Mouse (Mus musculus) kidney, postnatal 25 days (tissue): Measurements from ENCODE around the gene Yy1.
A peak's percentile ranks its signal among the peaks of the same experiment; 100 is the strongest.

Experiments
- DNase-seq, 2 experiments: peaks; one replicate each; pipeline ENCODE4 v3.0.0; 2021; ENCODE audit warnings: mixed read lengths in 2 of 2

Yy1 gene

DNA sequence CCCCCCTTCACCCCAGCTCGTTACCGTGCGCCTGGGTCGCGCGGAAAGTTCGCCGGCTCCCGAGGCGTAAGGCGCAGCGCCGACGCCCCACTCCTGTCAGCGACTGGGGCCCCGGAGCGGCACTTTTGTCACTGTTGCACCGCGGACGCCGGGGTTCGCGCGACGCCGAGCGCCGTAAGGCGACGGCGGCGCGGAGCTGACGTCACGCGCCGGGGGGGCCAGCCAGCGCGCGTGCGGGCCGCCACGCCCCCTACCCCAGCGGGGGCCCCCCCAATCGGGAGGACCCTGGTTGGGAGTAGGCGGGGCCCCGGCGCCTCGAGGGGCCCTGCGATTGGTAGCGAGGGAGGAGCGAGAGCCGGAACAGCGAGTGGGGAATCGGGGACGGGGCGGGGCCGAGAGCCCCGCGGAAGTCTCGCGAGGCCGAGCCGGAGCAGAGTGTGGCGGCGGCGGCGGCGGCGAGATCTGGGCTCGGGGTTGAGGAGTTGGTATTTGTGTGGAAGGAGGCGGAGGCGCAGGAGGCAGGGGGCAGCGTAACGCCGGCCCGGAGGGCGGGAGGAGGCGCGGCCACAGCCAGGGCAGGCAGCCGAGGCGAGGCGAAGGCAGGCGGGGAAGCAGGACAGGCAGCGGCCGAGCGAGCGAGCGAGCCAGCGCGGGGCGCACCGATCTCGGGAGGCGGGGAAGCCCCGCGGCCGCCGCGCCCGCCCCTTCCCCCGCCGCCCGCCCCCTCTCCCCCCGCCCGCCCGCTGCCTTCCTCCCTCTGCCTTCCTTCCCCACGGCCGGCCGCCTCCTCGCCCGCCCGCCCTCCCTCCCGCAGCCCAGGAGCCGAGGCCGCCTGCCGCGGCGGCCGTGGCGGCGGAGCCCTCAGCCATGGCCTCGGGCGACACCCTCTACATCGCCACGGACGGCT, at the start of gene Yy1:
Yy1 (plus strand) TSS at position 428 of the 907 bp plus-strand sequence.
- DNase-seq, result peak; percentile 98 to 100

DNA sequence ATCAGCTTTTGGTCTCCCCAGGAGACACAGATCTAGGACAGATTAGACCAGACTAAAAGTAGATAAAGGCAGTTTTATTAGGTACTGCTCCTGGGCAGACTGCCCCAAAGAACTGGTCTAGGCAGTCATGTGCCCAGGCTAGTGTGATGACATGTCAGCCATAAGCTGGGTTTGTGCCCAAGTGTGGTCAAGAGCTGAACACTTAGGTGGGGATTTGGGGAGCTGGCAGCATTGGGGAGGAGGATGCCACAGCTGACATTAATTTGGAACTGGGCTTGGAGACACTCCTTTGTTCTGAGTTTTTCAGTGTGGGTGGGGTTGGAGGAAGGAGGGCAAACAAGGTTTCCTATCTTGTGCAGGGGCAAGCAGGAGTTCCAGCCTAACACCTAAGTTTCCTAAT, 46.8 kb upstream of the Yy1 start:
- no peak for DNase-seq

DNA sequence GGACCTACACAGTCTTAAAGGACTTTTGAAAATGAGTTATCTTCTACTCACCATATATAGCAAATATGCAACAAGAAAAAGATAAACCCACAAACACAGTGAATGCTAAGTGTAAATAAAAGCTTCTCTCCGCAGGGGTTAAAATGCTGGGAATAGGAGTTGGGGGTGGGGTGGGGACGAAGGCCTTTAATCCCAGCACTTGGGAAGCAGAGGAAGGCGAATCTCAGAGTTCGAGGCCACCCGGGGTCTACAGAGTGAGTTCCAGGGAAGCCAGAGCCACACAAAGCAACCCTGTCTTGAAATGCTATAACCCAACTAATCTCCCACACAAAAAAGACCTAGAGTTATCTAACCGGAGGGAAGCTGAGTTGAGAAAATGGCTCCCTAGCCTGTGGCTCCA, 43.8 kb upstream of the Yy1 start:
- no peak for DNase-seq

DNA sequence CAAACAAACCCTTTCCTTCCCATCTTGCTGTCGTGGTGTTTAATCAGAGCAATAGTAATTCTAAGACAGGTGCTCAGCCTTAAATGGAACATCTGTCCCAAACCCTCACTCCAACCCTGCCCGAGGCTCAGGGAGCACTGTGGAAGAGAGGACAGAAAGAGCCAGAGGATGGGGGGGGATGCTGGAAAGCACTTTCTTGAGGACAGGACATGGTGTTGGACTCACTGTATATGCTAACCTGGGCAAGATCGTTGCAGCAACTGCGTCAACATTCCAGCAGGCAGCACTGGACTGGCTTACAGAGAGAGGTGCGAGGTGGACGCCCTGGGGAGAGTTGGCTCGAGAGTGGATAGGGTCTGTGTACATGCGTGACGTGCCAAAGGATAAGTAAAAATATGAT, 43.3 kb upstream of the Yy1 start:
- DNase-seq, result peak in 1 of 2 experiments; percentile 27

DNA sequence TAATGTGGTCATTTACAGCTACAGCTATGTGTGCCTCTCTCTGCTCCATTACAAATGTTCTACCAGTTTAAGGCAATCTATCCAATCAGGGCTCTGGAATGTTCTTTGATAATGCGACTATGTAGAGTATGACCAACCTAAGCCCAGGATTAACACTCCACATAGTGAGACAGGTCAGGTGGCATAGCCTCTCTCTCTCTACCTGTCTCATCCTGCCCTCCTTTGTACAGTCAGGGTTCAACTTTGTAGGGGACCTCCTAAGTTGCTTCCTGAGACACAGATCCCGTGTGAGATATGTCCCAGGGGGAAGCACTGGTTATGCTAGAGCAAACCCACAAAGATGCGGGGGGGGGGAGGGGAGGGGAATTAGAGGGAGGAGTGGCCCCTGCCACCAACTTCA, 42.5 kb upstream of the Yy1 start:
- DNase-seq, result no peak

DNA sequence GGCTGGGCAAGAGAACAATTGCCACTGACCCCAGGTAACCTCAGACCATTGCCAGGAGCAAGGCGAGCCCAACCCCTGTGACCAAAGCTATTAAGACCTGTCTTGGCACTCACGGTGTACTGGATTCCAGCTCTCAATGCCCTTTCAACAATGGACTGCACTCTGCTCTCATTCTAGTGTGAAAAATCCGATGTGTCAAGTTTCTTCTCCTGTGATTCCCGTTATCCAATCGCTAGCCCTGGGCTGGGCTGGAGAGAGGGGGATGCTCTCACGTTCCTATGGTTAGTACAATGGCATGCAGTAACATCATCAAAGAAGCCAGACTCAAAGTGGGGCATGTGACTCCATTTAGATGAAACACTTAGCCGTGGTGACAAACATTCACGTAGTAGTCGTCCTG, 41.0 kb upstream of the Yy1 start:
- peak in 1 of 2 experiments; percentile 42 for DNase-seq

DNA sequence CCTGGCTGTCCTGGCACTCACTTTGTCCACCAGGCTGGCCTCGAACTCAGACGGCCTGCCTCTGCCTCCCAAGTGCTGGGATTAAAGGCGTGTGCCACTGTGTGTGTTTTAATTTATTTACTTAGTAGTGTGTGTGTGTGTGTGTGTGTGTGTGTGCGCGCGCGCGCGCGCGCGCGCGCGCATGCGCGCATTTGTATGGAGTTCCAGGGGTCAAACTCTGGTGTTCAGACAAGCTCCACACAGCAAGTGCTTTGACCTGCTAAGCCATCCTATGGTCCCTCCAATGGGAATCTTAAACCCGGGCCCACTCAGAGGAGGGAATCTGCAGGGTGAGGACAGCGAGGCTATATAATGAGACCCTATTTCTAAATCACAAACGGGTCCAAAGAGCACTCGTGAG, 37.6 kb upstream of the Yy1 start:
- DNase-seq, result no peak

DNA sequence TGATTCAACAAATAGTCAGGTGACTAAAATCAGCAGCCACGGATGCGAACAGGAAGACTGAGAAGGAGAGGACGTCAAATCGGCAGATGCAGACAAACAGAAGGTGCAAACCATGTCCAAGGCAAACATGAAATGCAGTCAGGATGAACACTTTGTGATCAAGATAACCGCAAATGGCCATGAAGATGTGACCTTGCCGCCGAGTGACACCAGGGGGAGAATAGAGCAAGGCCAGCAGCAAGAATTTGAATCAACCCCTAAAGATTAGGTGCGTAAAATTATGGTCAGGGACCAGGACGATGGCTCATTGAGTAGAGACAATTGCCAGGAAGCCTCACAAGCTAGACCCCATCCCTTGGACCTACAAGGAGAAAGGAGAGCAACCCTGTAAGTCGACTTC, 36.2 kb upstream of the Yy1 start:
- no peak for DNase-seq

DNA sequence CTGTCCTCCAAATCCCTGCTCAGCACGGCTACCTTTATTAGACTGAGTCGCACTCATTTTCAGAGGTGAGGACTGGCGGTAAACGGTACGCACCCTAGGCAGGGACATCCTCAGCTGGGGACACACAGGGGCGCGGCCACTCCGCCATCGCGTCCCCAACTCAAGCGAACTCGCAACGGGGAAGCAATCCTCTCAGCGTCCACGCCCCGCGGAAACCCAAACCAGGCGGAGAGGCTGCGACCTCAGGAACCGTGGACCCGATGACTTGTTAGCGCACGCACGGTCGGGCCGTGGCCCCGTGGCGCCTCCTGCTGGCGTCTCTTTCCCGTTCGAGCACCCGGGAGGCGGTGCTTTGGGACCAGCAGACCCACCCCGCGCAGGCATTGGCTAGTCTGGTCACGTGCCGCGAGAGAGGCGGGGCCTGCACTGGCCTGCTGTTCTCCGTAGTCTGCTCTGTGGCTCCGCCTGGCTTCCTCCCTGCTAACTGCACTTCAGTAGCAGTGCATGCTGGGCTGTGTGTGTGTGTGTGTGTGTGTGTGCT, 35.0 kb upstream of the Yy1 start:
- peak; percentile 99 to 100 for DNase-seq

DNA sequence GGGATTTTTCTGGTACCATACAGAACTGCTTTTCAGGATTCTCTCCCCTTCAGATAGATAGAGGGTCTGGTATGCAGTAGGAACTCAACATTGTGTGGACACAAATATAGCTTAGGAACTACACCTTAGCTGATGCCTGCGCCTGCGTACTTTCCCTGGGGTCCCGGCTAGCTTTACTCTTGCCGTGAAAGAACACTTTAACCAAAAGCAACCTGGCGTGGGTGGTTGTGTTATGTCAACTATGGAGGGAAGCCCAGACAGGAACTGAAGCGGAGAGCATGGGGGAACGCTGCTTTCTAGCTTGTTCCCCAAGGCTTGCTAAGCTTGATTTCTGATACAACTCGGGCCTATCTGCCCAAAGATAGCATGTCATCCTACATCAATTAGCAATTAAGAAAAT, 34.5 kb upstream of the Yy1 start:
- no peak for DNase-seq

DNA sequence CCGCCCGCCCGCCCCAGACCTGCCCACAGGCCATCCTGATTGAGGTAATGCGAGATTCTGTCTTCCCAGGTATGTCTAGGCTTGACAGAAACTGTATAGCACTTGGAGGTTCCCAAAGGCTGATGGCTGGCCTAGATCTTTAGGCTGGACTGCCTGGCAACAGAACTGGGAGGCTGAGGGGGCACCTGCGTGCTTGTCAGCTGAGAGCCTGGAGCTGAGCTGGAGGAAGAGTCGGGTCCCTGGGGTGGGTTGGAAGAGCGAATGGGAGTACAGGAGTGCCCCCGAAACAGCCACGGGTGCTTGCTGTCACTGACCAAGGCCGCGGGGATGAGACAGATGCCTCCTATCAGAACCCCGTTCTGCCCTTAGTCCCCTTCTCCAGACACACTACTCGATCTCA, 34.1 kb upstream of the Yy1 start:
- no peak for DNase-seq

DNA sequence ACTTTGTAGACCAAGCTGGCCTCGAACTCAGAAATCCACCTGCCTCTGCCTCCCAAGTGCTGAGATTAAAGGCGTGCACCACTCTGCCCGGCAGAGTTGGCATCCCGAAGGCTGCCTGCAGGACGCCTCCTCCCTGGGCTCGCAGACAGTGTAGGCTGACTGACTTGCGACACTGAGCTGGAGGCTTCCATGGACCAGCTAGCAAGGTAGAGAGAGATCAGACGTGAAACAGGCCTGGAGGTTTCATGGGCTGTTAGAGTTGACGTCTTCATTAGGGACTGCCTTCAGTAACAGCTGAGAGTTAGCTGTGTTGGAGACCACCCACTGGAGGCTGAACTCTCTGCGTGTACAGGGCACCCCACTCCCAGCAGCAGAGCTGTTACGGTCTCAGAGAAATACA, 33.5 kb upstream of the Yy1 start:
- DNase-seq, result no peak

DNA sequence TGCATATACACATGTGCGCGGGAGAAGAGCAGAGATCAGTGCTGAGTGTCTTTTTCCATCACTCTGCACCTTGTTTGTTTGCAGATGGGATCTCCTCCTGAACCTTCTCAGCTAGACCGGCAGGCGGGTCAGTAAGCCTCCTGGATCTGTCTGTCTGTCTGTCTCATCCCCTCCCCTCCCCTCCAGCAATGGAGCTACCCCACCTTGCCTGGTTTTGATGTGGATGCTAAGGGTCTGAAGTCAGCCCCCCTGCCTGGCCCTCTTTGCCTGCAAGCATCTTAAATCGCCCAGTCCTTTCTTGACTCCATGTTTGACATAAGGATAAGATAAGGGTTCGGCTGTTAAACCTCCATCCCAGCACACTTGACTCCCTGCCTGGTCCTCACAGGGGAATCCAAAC, 32.8 kb upstream of the Yy1 start:
- DNase-seq, result no peak

DNA sequence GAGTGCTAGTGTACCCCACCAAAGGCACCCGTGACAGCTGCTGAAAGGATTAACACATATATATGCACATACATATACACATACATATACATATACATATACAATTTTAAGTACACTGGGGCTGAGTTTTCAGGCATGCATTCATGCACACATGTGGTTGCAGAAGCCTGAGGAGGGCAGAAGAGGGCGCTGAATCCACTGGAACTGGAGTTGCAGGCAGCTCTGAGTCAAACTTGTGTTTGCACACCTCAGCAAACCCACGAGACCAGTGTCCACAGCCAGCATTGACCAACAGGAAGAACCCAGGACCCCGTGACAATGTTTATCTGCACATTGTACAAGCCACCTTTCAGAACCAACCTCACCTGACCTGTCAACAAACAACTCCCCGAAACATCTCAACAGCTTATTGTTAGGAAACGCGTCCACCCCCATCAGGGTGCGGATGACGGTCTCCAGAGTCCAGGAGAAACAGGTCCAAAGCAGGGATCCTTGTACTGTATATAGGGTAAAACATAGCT, 32.2 kb upstream of the Yy1 start:
- peak in 1 of 2 experiments; percentile 16 for DNase-seq

DNA sequence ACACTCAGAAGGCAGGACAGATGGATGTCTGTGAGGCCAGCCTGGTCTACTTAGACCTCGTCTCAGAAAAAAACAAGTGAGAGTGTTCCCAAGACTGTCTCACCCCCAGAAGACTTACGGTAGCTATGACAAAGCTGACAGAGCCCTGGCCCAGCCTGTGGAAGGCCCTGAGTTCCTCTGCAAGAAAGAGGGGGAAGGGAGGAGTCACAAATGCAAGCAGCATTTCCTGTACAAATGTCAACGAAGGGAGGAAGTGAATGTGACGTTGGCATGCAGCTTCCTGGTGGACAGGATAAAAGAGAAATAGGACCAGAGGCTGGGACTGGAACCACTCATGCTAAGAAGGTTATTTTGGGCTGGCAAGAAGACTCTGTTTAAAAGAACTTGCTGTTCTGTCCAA, 31.6 kb upstream of the Yy1 start:
- peak; percentile 23 to 67 for DNase-seq

DNA sequence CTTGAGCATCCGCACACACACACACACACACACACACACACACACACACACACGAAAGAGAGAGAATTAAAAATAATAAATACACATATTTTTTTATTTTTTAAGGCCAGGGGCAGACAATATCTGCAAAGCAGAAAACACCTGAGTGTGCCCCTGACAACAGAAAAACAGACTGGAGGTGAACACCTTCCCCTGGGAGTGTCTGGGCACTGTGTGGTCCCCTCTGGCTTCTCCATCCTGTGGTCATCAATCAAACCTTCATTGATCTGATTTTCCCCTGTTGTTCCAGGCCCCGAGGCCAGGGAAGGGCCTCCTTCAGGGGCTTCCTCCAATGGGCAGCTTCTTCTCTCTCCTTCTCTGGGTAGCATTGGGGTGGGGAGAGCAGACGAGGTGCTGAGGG, 31.1 kb upstream of the Yy1 start:
- no peak for DNase-seq

DNA sequence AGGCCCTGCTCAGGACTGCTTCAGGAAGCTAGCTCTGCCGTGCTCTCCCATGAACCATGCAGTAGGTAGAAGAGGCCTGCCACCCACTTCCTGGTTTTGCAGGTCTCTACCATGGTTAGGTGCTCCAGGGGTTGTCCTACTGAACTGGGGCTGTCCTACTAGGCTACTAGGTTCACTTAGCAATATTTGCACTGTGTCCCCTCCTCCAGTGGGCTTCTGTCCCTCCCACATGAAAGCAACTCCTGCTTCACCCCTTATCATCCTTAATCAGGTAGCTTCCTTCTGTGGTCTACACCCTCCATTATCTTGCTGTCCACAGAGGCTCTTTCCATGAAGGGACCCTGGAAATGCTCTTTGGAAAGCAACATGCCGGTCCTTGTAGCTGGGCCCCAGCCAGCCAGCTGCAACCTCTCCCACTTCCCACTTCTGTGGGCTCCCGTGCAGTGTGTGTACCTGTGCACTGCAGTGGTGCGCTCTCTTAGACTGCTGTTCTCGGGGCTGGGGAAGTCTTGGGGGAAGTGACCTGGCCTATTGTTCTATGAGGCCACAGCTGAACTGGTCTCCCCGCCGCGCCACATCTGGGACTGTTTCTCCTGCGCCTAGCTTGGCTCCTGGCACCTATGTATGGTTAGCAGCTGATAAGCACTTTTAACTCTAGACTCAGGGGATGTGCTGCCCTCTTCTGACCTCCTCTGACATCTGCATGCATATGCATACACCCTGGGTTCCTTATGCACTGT, 29.5 kb upstream of the Yy1 start:
- peak in 1 of 2 experiments; percentile 16 for DNase-seq

DNA sequence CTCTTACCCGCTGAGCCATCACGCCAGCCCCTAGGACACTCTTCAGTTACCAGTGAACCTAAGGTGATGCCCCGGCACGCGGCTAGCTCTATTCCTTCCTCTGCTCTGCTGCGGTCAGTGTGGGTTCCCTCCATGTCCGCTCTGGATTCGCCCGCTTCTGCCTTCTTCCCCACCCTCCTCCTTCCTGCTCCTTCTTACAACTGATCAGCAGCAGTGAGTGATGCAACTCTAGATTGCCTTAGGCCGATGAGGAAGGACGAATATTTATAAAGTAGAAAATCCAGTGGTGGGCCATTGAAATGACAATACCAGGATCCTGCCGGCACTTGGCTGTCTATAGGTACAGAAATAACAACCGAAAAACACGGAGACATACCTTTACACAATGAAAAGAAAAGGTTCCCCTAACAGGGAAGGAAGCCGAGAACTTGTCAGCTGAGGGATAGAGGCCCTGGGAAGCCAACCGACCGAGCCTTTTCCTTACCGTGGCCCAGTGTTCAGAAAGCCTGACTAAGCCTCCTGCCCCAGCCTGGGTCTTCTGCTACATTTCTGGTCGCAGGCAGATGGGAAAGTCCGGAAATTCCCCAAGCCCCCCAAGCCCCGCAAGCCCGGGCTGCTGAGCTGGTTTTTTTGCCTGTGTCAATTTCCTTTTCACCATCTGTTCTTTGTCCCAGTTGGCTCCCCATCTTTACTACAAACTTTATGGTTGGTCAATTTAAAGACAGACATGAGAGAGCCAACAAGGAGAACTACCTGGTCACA, 27.7 kb upstream of the Yy1 start:
- peak in 1 of 2 experiments; percentile 12 for DNase-seq

DNA sequence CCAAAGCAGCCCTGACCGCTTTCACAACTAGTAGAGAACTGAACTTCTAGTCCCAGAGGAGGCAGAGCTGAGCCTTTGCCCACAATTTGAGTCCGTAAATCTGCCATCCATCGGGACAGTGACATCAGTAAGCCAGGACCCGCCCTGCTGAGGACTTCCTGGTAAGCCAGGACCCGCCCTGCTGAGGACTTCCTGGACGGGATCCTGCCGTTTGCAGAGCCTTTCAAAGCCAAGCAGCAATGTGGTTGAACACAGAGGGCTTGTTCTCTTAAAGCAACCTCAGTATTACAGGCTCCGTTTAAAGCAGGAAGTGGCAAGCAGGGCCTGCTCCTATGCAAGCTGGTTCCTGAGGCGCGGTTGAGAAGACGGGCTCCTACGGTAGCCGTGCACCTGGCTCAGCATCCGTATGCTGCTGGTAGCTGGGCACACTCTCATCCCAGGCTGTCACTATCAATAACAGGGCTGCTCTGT, 27.0 kb upstream of the Yy1 start:
- peak; percentile 84 to 92 for DNase-seq

DNA sequence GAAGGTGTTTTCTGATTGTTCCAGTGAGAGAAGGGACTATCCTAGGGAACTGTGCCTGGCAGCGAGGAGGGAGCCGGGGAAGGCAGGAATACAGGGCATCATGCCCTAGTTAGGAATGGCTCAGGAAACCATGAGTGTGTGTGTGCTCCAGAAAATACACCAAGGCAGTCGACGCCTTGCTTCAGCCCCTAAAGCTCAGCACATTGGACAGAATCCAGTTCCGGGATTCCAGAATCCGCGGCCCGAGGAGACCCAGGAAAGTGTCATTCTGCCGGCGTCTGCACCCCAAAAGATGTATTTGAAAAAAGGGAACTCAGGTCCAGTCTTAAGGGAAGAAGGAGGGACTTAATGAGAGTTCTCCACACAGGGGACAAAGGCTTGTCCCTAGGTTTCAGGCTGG, 26.5 kb upstream of the Yy1 start:
- DNase-seq, result peak in 1 of 2 experiments; percentile 13

DNA sequence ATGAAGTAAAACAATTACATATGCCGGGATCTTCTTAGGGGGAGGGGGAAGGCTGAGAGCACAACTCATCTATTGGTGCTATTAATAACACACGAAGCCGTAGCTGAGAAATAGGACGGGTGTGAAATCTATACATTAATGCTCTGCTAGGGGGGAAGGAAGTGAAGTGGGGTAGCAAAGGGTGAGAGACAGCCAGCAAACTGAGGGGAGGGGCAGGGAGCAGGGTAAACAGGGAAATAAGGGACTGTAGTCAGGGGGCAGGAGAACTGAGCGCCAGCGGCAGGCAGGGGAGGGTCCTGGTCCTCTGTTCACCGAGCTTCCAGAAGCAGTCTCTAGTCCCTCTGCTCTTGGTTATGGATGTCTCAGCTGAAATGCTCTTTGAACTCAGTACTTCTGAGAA, 25.9 kb upstream of the Yy1 start:
- DNase-seq, result no peak

DNA sequence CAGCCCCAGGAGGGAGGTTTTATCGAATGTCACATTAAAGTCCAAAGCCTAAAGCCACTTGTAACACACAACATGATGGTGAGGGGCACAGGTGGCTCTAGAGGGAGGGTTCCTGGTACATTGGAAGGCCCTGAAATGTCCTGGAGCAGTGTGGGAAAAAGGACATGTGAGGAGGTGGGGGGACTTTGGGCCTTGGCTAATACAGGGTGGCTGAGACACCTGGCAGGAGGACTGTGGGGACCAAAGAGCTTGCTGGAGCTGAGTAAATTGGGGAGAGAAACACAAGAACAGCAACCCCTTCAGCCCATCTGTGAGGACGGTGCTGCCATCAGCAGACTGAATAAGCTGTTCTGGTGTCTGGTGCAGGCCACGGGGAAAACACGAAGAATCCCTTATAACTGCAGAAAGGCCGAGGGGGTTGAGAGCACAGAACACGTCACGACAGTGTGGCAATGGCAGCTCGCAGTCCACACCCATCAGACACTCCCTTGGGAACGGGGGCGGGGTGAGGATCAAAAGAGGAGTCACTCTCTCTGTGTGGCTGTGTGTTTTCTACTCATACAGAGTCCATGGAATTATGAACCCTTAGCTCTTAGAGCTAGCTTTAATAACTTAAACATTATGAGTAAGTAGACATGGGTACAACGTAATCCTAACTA, 24.4 kb upstream of the Yy1 start:
- no peak for DNase-seq
